Mouse (Mus musculus): Measurements from ENCODE around the gene 9530068E07Rik.
"Not testable (repeated sequence)": the region's sequence is repeated elsewhere in the genome, so short reads cannot be mapped to it uniquely, and the experiment has no call there.

Gene 9530068E07Rik

GRCm38 (mm10) chr11:52395940-52396596 is at the start of gene 9530068E07Rik:
Gene 9530068E07Rik (plus strand): TSS chr11:52396428.
- DNase-seq: peak; percentile 94 to 95

GRCm38 (mm10) chr11:52346635-52347005 is 49.6 kb upstream of the 9530068E07Rik start:
- DNase-seq: no peak

- DNase-seq: no peak
Measured at GRCm38 (mm10) chr11:52348156-52348555, 48.1 kb upstream of the 9530068E07Rik start.

- no peak for DNase-seq
Measured at GRCm38 (mm10) chr11:52348724-52349123, 47.5 kb upstream of the 9530068E07Rik start.

GRCm38 (mm10) chr11:52350924-52351323 is 45.3 kb upstream of the 9530068E07Rik start:
- no peak for DNase-seq

GRCm38 (mm10) chr11:52352271-52352670 is 44.0 kb upstream of the 9530068E07Rik start:
- no peak for DNase-seq

GRCm38 (mm10) chr11:52354644-52355043 is 41.6 kb upstream of the 9530068E07Rik start:
- DNase-seq: no peak

GRCm38 (mm10) chr11:52355601-52356000 is 40.6 kb upstream of the 9530068E07Rik start:
- DNase-seq: no peak

- not testable (repeated sequence) for DNase-seq
Measured at GRCm38 (mm10) chr11:52357091-52357490, 39.1 kb upstream of the 9530068E07Rik start.

- peak in 1 of 2 experiments; percentile 35 for DNase-seq
Measured at GRCm38 (mm10) chr11:52358520-52358919, 37.7 kb upstream of the 9530068E07Rik start.

GRCm38 (mm10) chr11:52359686-52360470 is 36.4 kb upstream of the 9530068E07Rik start:
- DNase-seq: no peak

GRCm38 (mm10) chr11:52360471-52361277 is 35.6 kb upstream of the 9530068E07Rik start, which contains the start of gene Vdac1:
Gene Vdac1 (plus strand): TSS chr11:52360860.
- DNase-seq: peak; percentile 93

- DNase-seq: peak in 1 of 2 experiments; percentile 68
Measured at GRCm38 (mm10) chr11:52361287-52361921, 34.8 kb upstream of the 9530068E07Rik start.

GRCm38 (mm10) chr11:52364376-52364775 is 31.9 kb upstream of the 9530068E07Rik start:
- no peak for DNase-seq

- no peak for DNase-seq
Measured at GRCm38 (mm10) chr11:52365143-52365542, 31.1 kb upstream of the 9530068E07Rik start.

- DNase-seq: no peak
Measured at GRCm38 (mm10) chr11:52366358-52366757, 29.9 kb upstream of the 9530068E07Rik start.

GRCm38 (mm10) chr11:52368176-52368985 is 27.8 kb upstream of the 9530068E07Rik start:
- DNase-seq: no peak

GRCm38 (mm10) chr11:52369252-52370134 is 26.7 kb upstream of the 9530068E07Rik start:
- no peak for DNase-seq

GRCm38 (mm10) chr11:52370135-52370452 is 26.1 kb upstream of the 9530068E07Rik start:
- no peak for DNase-seq

- DNase-seq: peak; percentile 59 to 75
Measured at GRCm38 (mm10) chr11:52370538-52370937, 25.7 kb upstream of the 9530068E07Rik start.

GRCm38 (mm10) chr11:52373841-52374240 is 22.4 kb upstream of the 9530068E07Rik start:
- DNase-seq: no peak

Measured in cerebellum, postnatal 25 days (tissue).